29 mouse cellular contexts compared by ENCODE assay signal in genomic region chr1:23345633-23346032, GRCm38 (mm10). TPM values are rescaled to one million over a fixed set of nuclear protein-coding genes. Genes with fewer than 3 reads are reported as not detected.
DNase-seq lines count a peak whose midpoint lies in the region; ATAC-seq and TF ChIP-seq lines count a peak whose summit lies in the region.
"Had no signal": no experiment of that assay in that cellular context is flagged by ENCODE, and none has a peak within 500 bp of the region (broad histone marks: within the 10 kb centered on the region; RNA-seq: fewer than 3 reads in every experiment).

No protein-coding gene starts in this region.

- H3K27ac ChIP-seq in kidney, adult 2 months (ENCODE audit: insufficient read depth, low read depth, low read length) = no peak overlapping the region
- no peak overlapping the region for H3K27ac ChIP-seq in kidney, embryonic 15.5 days
- H3K27ac ChIP-seq: embryonic facial prominence, embryonic 13.5 days; embryonic facial prominence, embryonic 15.5 days; forebrain, embryonic 10.5 days; forebrain, embryonic 12.5 days had no signal

- H3K36me3 ChIP-seq in kidney, adult 2 months (ENCODE audit: control insufficient read depth, insufficient read depth, low read length) = no peaks in the 10 kb centered on the region
- no peaks in the 10 kb centered on the region for H3K36me3 ChIP-seq in kidney, embryonic 15.5 days
- H3K36me3 ChIP-seq: embryonic facial prominence, embryonic 13.5 days; embryonic facial prominence, embryonic 15.5 days; forebrain, embryonic 10.5 days; forebrain, embryonic 12.5 days; G1E had no signal

- DNase-seq in gastrocnemius, postnatal 14 days = no peak
- DNase-seq in kidney, adult 2 months = no peak
- DNase-seq: adrenal gland, adult 8-10 months; adrenal gland, postnatal 14 days; adrenal gland, postnatal 36 days; B cell, adult 2 months; cerebellum, adult 11-12 months; cerebellum, adult 2 months; cerebellum, adult 9-10 months; cerebellum, postnatal 10 days; cerebellum, postnatal 25 days; embryo, embryonic 11 days had no signal

- no peaks in the 10 kb centered on the region for H3K9me3 ChIP-seq in kidney, embryonic 15.5 days (replicated peaks)
- H3K9me3 ChIP-seq: embryonic facial prominence, embryonic 13.5 days; embryonic facial prominence, embryonic 15.5 days; forebrain, embryonic 10.5 days; forebrain, embryonic 12.5 days; G1E had no signal

- intact Hi-C loops in gastrocnemius, postnatal 14 days (cut with DNase I; ENCODE audit: low total_unique reads) = no loop called here

- TF ChIP-seq POLR2A in kidney, adult 2 months (IDR thresholded peaks at IDR 0.05; ENCODE audit: low read depth, low read length) = no peak

- no peak overlapping the region for H3K9ac ChIP-seq in kidney, embryonic 15.5 days
- H3K9ac ChIP-seq: embryonic facial prominence, embryonic 13.5 days; embryonic facial prominence, embryonic 15.5 days; forebrain, embryonic 12.5 days had no signal

- no peaks in the 10 kb centered on the region for H3K4me1 ChIP-seq in kidney, adult 2 months (ENCODE audit: control insufficient read depth, insufficient read depth, low read length)
- no peaks in the 10 kb centered on the region for H3K4me1 ChIP-seq in kidney, embryonic 15.5 days
- H3K4me1 ChIP-seq: embryonic facial prominence, embryonic 13.5 days; embryonic facial prominence, embryonic 15.5 days; forebrain, embryonic 10.5 days; forebrain, embryonic 12.5 days had no signal

- WGBS in kidney, adult 2 months = 79% methylated on average over 3 of the region's 3 CpGs
- WGBS in kidney, embryonic 15.5 days = 80% methylated on average over 3 of the region's 3 CpGs

- no peak for TF ChIP-seq CTCF in kidney, adult 2 months (conservative IDR thresholded peaks at IDR 0.05; ENCODE audit: insufficient read depth, insufficient read length, low read depth, low read length)

- H3K27me3 ChIP-seq in kidney, adult 2 months (replicated peaks; ENCODE audit: control insufficient read depth, insufficient read depth, low read length) = no peaks in the 10 kb centered on the region
- no peaks in the 10 kb centered on the region for H3K27me3 ChIP-seq in kidney, embryonic 15.5 days
- H3K27me3 ChIP-seq: CH12.LX; embryonic facial prominence, embryonic 13.5 days; embryonic facial prominence, embryonic 15.5 days; forebrain, embryonic 12.5 days had no signal

- H3K4me2 ChIP-seq in kidney, embryonic 15.5 days = no peak overlapping the region
- H3K4me2 ChIP-seq: embryonic facial prominence, embryonic 13.5 days; embryonic facial prominence, embryonic 15.5 days; forebrain, embryonic 12.5 days had no signal

- ATAC-seq in common myeloid progenitor, adult 5-6 weeks (replicated peaks; ENCODE audit: low read depth, poor library complexity, severe bottlenecking) = peak; percentile 73
- ATAC-seq in hematopoietic stem cell, adult 5-6 weeks (replicated peaks in 1 of 2; ENCODE audit: insufficient read depth in 1 of 2, low FRiP score in 2 of 2, low TSS enrichment in 1 of 2, low read depth in 1 of 2, poor library complexity in 2 of 2, severe bottlenecking in 2 of 2) = peak; percentile 53 to 66; a peak in 2 of 4 replicates
- ATAC-seq in megakaryocyte progenitor cell, adult 5-6 weeks (replicated peaks; ENCODE audit: poor library complexity) = peak; percentile 92
- no peak for ATAC-seq in megakaryocyte-erythroid progenitor cell, adult 5-6 weeks (replicated peaks; ENCODE audit: low FRiP score, low TSS enrichment, poor library complexity, severe bottlenecking)
- ATAC-seq in kidney, embryonic 15.5 days (replicated peaks; ENCODE audit: low FRiP score) = no peak
- ATAC-seq: activated CD4-positive, CD25-positive, alpha-beta regulatory T cell, adult 4 months; CD4-positive, CD25-positive, alpha-beta regulatory T cell, adult 4 months; forebrain, embryonic 14.5 days; forebrain, embryonic 16.5 days; Patski had no signal

- H3K4me3 ChIP-seq in kidney, adult 2 months (ENCODE audit: insufficient read depth, low read depth, low read length) = no peak overlapping the region
- H3K4me3 ChIP-seq in kidney, embryonic 15.5 days (replicated peaks) = no peak overlapping the region
- H3K4me3 ChIP-seq: embryonic facial prominence, embryonic 13.5 days; embryonic facial prominence, embryonic 15.5 days; erythroblast, embryonic 14.5 days; forebrain, embryonic 10.5 days; forebrain, embryonic 12.5 days had no signal

RNA-seq across cellular contexts. Expression of gene Ogfrl1, which starts 51.9 kb away (rescaled TPM):
- total RNA-seq in common myeloid progenitor, adult 5-6 weeks (2017) = 55.1 and 61.4 TPM in 2 replicates
- total RNA-seq in hematopoietic stem cell, adult 5-6 weeks (2017) = 54.9 and 63.3 TPM in 2 replicates
- total RNA-seq in megakaryocyte progenitor cell, adult 5-6 weeks (2015) = 117 and 127 TPM in 2 replicates
- total RNA-seq in megakaryocyte progenitor cell, adult 5-6 weeks (2017) = 61.2 and 74.4 TPM in 2 replicates
- total RNA-seq in megakaryocyte-erythroid progenitor cell, adult 5-6 weeks (2014; fragmentation: Nextera tagmentation) = 22.1 and 24.1 TPM in 2 replicates
- total RNA-seq in megakaryocyte-erythroid progenitor cell, adult 5-6 weeks (2017) = 20.9 and 31.8 TPM in 2 replicates
- 1 to 10 TPM; 4.8 to 5.7 TPM for total RNA-seq in gastrocnemius, postnatal 14 days (2021)
- polyA plus RNA-seq in kidney, adult 2 months (2012; rRNA removed) = 5.0 and 5.2 TPM in 2 replicates
- 14.6 and 16.1 TPM in 2 replicates for polyA plus RNA-seq in kidney, embryonic 15.5 days (2015; fragmentation: Nextera tagmentation; extraction: Ambion mirVana)
- total RNA-seq: CH12.LX had no signal

Comparison
In these comparisons a context has a peak if more than half of its experiments do, and no peak if none do; other contexts are left out.
1. ATAC-seq: peak in common myeloid progenitor, adult 5-6 weeks (single experiment), hematopoietic stem cell, adult 5-6 weeks (2 of 2) and megakaryocyte progenitor cell, adult 5-6 weeks (single experiment); none in megakaryocyte-erythroid progenitor cell, adult 5-6 weeks (single experiment) and kidney, embryonic 15.5 days (single experiment).